Mouse (Mus musculus) midbrain, embryonic 14.5 days (tissue): Measurements from ENCODE around the gene Slc25a31. TPM values are rescaled to one million over a fixed set of nuclear protein-coding genes. Genes with fewer than 3 reads are reported as not detected.

ENCODE experiments used
- ATAC-seq: fragments of 200-750 bp; cut with Nextera tagmentation; 2 replicates; pipeline ENCODE4 v1.8.0; 2017; ENCODE audit warnings: moderate number of reproducible peaks, moderate library complexity; ENCODE audit not compliant: low FRiP score, low TSS enrichment
- DNase-seq: peaks from one replicate; pipeline ENCODE4 v3.0.0-alpha.2; 2015
- H3K27ac ChIP-seq: fragments of 300-500 bp; sonication (generic); replicated peaks from 2 replicates; pipeline ENCODE4 v1.5.1; 2014; ENCODE audit warnings: mild to moderate bottlenecking, low read depth, low read length, moderate library complexity
- H3K27me3 ChIP-seq: fragments of 300-500 bp; sonication (generic); 2 replicates; pipeline ENCODE4 v1.6.1; 2014; ENCODE audit warnings: low read length, control low read depth, mixed read lengths; ENCODE audit not compliant: control insufficient read depth, insufficient read depth
- H3K36me3 ChIP-seq: fragments of 300-500 bp; sonication (generic); 2 replicates; pipeline ENCODE4 v1.6.1; 2014; ENCODE audit warnings: low read length, control low read depth; ENCODE audit not compliant: control insufficient read depth, insufficient read depth
- H3K4me1 ChIP-seq: fragments of 300-500 bp; sonication (generic); 2 replicates; pipeline ENCODE4 v1.6.1; 2014; ENCODE audit warnings: mild to moderate bottlenecking, antibody characterized with exemption, low read length, control low read depth; ENCODE audit not compliant: control insufficient read depth, insufficient read depth
- H3K4me2 ChIP-seq: fragments of 300-500 bp; sonication (generic); 2 replicates; pipeline ENCODE4 v1.6.1; 2014; ENCODE audit warnings: mild to moderate bottlenecking, low read length, moderate library complexity
- H3K4me3 ChIP-seq: fragments of 300-500 bp; sonication (generic); replicated peaks from 2 replicates; pipeline ENCODE4 v1.5.1; 2014; ENCODE audit warnings: low read depth, low read length
- H3K9ac ChIP-seq: fragments of 300-500 bp; sonication (generic); replicated peaks from 2 replicates; pipeline ENCODE4 v1.6.1; 2014; ENCODE audit warnings: mild to moderate bottlenecking, low read length, moderate library complexity
- H3K9me3 ChIP-seq: fragments of 300-500 bp; sonication (generic); 2 replicates; pipeline ENCODE4 v1.6.1; 2016; ENCODE audit warnings: low read length, control low read depth, mixed read lengths; ENCODE audit not compliant: control insufficient read depth
- WGBS: fragments of 180-500 bp; shearing (Covaris S2); extraction: QIAGEN DNeasy Blood & Tissue Kit; methylation state at CpG from one replicate; pipeline ENCODE4 v1.1.7; 2014; 5-methylcytosine and 5-hydroxymethylcytosine counted together
- polyA plus RNA-seq: library from polyadenylated mRNA; unstranded; fragments of >200 nt; fragmentation: Nextera tagmentation; extraction: Ambion mirVana; gene quantifications from 2 replicates; pipeline ENCODE4 v1.2.1, GENCODE M21; 2014

The Slc25a31 gene
- polyA plus RNA-seq, 1 experiment from 2014 or later: 0.22 TPM

DNA sequence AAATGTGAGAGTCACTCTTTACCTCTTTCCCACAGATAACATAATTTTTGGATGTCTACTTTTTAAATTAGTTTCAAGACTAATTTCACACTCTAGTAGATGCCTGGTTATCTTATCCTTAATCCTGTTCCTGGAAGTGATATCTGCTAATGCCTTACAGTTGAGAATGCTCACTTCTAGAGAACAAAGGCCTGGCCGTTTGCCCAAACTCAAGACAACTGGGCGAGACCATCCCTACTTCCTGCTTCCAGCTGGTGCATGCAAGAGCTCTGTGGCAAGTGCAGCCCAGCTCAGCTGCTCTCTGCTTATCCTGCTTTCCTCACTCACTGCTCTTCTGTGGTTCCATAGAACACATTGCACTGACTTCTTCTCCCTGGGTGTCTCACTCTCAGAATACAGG is 14.2 kb upstream of the Slc25a31 start:
- no peak overlapping the region for H3K9ac ChIP-seq
- H3K4me3 ChIP-seq: no peak overlapping the region
- H3K4me1 ChIP-seq: no peaks in the 10 kb centered on the region
- peak; percentile 50 for DNase-seq
- ATAC-seq: no peak
- 62% methylated on average over 2 of the region's 2 CpGs for WGBS
- no peaks in the 10 kb centered on the region for H3K9me3 ChIP-seq
- peaks cover 14% of the 10 kb centered on the region; the same call in 1 of the 2 replicates for H3K36me3 ChIP-seq
- no peak overlapping the region for H3K4me2 ChIP-seq
- no peak overlapping the region for H3K27ac ChIP-seq
- no peaks in the 10 kb centered on the region for H3K27me3 ChIP-seq

DNA sequence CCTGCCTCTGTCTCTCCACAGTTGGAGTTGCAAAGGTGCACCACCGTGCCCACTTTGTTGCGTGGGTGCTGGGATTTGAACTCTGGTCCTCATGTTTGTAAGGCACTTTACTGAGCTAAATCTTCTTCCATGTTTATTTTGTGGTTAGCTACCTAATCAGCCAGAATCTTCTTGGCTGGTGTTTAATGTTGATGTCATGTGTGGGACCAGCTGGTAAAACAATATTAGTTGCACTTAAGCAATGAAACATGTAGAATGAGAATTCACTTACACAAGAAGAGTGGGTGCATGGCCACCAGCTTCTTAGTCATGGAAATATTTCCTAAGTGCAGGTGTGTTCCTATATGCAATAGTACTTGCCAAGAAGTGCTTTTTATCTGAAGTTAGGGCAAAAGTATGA is 13.5 kb upstream of the Slc25a31 start:
- 99% methylated on average over 2 of the region's 2 CpGs for WGBS
- H3K36me3 ChIP-seq: peaks cover 16% of the 10 kb centered on the region; the same call in 1 of the 2 replicates
- no peak for DNase-seq
- no peak for ATAC-seq
- no peaks in the 10 kb centered on the region for H3K4me1 ChIP-seq
- no peaks in the 10 kb centered on the region for H3K27me3 ChIP-seq
- H3K4me3 ChIP-seq: no peak overlapping the region
- no peak overlapping the region for H3K4me2 ChIP-seq
- H3K27ac ChIP-seq: no peak overlapping the region
- H3K9me3 ChIP-seq: no peaks in the 10 kb centered on the region
- no peak overlapping the region for H3K9ac ChIP-seq

DNA sequence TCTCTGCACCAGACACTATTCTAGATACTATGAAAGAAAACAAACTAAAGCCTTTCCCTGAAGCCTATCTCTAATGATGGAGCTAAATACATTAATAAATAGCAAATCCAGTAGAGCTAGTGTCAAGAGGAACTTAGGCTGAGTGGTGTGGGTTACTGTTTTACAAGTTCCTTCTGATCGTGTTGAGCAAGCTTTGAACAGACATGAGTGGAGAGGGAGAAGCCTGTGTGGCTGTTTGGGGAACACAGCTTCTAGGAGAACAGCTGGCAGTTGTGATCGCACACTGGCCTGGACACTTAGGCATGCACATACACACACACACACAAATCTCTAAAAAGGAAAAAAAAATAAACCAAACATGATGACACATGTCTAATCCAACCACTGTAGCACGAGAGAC is 9.8 kb upstream of the Slc25a31 start:
- Histone ChIP-seq H3K27ac (no peak overlapping the region), H3K4me2 (no peak overlapping the region), H3K36me3 (peaks cover 21% of the 10 kb centered on the region), H3K4me1 (no peaks in the 10 kb centered on the region), H3K4me3 (no peak overlapping the region), H3K9ac (no peak overlapping the region), H3K27me3 (no peaks in the 10 kb centered on the region), H3K9me3 (no peaks in the 10 kb centered on the region)
- DNase-seq: no peak
- no peak for ATAC-seq
- WGBS: 89% methylated on average over 3 of the region's 3 CpGs

DNA sequence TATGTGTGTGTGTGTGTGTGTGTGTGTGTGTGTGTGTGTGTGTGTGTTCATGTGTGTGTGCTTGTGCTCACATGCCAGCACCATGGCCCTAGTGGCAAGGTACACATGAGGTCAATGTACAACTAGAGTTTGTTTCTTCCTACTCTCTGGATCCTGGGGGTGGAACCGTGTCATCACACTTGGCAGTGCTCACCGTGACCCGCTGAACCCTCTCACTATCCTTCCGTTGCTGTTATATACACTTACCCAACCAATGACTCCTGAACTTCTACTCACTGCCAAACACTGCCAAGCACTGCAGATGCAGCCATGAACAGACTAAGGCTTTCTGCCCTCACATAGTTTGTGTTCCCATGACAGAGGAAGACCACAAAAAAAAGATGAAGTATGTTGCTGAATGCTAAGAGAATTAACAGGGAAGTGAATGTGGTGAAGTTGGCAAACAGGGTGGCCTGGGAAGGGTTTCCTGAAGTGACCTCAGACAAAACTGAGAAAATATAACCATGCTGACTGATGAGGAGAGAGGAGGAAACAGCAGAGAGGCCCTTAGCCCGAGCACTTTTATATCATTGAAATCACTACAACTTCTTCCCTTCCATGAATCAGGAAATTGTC is 3.7 kb upstream of the Slc25a31 start:
- Histone ChIP-seq H3K9me3 (no peaks in the 10 kb centered on the region), H3K9ac (no peak overlapping the region), H3K36me3 (peaks cover 8% of the 10 kb centered on the region), H3K27ac (no peak overlapping the region), H3K4me3 (no peak overlapping the region), H3K27me3 (no peaks in the 10 kb centered on the region), H3K4me2 (no peak overlapping the region), H3K4me1 (no peaks in the 10 kb centered on the region)
- DNase-seq: no peak
- WGBS: 87% methylated on average over 5 of the region's 5 CpGs
- ATAC-seq: no peak

DNA sequence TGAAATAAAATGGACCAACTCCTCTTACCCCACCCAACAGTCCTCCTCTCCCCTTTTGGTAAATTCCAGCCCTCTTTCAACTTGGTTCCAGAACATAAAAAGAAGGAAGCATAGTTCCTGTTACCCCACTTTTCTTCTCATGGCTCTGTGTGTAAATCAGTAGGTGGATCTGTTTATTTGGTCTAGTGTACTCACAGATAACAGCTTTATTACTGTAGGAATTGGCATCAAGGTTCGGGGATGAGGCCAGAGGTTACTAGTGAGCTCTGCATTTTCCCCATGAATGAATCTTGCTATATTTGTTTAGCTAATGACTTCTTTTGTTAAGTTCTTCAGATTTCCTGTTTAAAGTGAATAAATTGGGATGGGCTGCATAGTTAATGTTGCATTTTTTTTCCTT is 7.4 kb downstream of the Slc25a31 start:
- 69% methylated on average over 1 of the region's 1 CpGs for WGBS
- H3K4me3 ChIP-seq: no peak overlapping the region
- H3K27ac ChIP-seq: no peak overlapping the region
- no peak overlapping the region for H3K4me2 ChIP-seq
- H3K36me3 ChIP-seq: no peaks in the 10 kb centered on the region
- no peak for ATAC-seq
- H3K4me1 ChIP-seq: no peaks in the 10 kb centered on the region
- no peak for DNase-seq
- no peaks in the 10 kb centered on the region for H3K9me3 ChIP-seq
- H3K9ac ChIP-seq: no peak overlapping the region
- no peaks in the 10 kb centered on the region for H3K27me3 ChIP-seq

DNA sequence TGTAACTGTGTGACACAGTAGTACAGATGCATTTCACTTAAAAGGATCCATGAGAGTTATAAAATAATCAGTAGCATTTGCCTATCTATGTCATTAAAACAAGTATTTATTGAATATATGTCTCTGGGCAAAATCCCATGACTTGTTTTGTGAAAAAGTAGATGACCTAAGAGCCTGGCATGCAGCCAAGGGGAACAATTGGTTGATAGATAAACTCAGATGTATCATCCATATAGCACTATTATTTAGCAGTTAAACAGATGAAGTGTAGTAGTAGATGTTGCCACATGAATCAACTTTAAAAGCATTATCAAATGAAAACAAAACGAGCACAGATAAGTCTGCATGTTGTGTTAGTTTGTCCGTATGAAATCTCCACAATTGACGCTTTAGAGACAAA is 10.4 kb downstream of the Slc25a31 start:
- WGBS: 90% methylated on average over 3 of the region's 3 CpGs
- no peak overlapping the region for H3K4me3 ChIP-seq

DNA sequence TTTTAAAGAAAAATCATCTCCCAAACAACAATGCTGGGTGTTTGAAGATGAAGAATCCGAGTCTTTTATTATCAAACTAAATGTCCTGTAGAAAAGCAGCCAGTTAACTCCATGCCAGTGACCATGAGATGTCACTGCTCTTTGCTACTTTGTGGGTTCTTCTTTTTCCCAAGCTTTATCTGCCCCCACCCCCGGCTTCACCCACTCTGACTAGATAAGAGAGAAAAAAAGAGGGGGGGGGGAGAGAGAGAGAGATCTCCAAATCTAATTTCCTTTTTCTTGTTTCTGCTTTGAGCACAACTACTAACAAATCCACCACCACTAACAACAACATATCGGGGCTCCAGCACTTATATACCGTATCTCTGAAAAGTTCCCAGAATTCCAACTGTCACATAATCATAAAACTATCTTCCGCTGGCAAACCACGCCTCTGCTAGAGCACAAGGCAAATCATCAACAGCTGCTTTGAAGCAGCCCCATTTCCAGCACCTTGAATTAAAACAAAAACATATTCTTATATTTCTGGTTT is 29.8 kb downstream of the Slc25a31 start:
- Histone ChIP-seq H3K4me3 (no peak overlapping the region), H3K27me3 (no peaks in the 10 kb centered on the region), H3K4me1 (no peaks in the 10 kb centered on the region), H3K4me2 (no peak overlapping the region), H3K36me3 (no peaks in the 10 kb centered on the region), H3K9me3 (no peaks in the 10 kb centered on the region), H3K9ac (no peak overlapping the region), H3K27ac (no peak overlapping the region)
- no peak for ATAC-seq
- WGBS: 87% methylated on average over 6 of the region's 6 CpGs
- no peak for DNase-seq

More for the DNA sequence above, 10.4 kb downstream of the Slc25a31 start:
- Histone ChIP-seq H3K9me3 (no peaks in the 10 kb centered on the region), H3K36me3 (no peaks in the 10 kb centered on the region), H3K4me2 (no peak overlapping the region), H3K27me3 (no peaks in the 10 kb centered on the region), H3K9ac (no peak overlapping the region), H3K4me1 (no peaks in the 10 kb centered on the region), H3K27ac (no peak overlapping the region)
- ATAC-seq (no peak), DNase-seq (no peak)

DNA sequence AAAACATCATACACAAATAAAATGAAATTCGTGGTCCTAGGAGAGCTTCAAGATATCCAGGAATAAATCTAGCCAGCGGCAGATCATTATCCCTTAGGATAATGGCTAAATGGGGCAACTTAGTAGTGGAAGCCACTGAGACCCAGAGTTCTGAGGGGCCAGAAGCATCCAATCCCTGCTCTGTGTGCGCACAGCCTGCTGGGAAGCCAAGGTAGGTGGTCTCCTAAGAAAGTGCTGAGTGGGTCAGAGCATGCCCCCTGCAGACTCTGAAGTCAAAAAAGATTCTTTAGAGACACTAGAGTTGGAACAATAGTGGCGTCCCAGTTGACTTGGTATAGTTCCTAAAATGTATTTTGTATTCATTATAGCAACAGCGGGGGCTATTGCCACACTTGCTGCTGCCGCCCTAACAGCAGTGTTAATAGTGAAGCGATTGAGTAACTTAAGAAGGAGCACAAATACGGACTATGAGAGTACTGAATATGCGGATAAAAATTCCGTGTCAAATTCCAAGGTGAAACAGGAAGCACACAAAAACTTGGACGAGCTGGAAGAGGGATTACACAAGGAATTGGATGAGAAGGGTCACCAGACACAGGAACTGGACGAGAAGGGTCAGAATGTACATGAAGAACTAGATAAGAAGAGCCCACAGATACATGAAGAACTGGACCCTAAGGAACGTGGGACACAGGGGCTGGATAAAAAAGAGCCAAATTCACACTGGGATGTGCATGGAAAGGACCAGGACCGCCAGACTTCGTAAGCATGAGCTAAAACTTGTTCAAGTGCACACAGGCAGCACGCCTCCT is 35.6 kb downstream of the Slc25a31 start, which contains the start of gene Hspa4l:
Gene Hspa4l (plus strand): TSS at position 472 of the 812 bp plus-strand sequence.
- H3K4me2 ChIP-seq: peak within 1 kb of the TSS; percentile 80
- peak within 1 kb of the TSS; percentile 86 for H3K4me3 ChIP-seq
- no peaks in the 10 kb centered on the region for H3K27me3 ChIP-seq
- ATAC-seq (no peak), DNase-seq (peak; percentile 44)
- no peaks in the 10 kb centered on the region for H3K36me3 ChIP-seq
- WGBS: 13% methylated on average over 16 of the region's 16 CpGs
- peaks cover 15% of the 10 kb centered on the region for H3K4me1 ChIP-seq
- no peaks in the 10 kb centered on the region for H3K9me3 ChIP-seq
- H3K9ac ChIP-seq: peak within 1 kb of the TSS; percentile 87
- H3K27ac ChIP-seq: peak within 1 kb of the TSS; percentile 91
